Mouse (Mus musculus) bone marrow, adult 2 months (tissue): ENCODE results near the gene Maats1. TPM values are rescaled to one million over a fixed set of nuclear protein-coding genes. Genes with fewer than 3 reads are reported as not detected.

Experiments used
- H3K27ac ChIP-seq: fragments of 200-500 bp; 2 replicates; pipeline ENCODE4 v1.5.1; 2012; ENCODE audit warnings: low read depth, mild to moderate bottlenecking, control low read depth, inconsistent platforms, low read length; ENCODE audit not compliant: control insufficient read depth, poor library complexity, insufficient read depth
- H3K4me1 ChIP-seq: fragments of 200-500 bp; 2 replicates; pipeline ENCODE4 v1.6.1; 2011; ENCODE audit warnings: low read length; ENCODE audit not compliant: control insufficient read depth, insufficient read depth
- H3K4me3 ChIP-seq: fragments of 200-500 bp; replicated peaks from 2 replicates; pipeline ENCODE3; 2011; ENCODE audit warnings: mild to moderate bottlenecking, low read depth, low read length, control low read depth; ENCODE audit not compliant: control insufficient read depth
- CTCF ChIP-seq: fragments of 200-500 bp; IDR thresholded peaks from 2 replicates; pipeline ENCODE4 v1.5.1; 2011; ENCODE audit warnings: low read length, control low read depth; ENCODE audit not compliant: control insufficient read depth, insufficient read depth
- POLR2A ChIP-seq: fragments of 200-500 bp; IDR thresholded peaks from 2 replicates; pipeline ENCODE4 v1.6.1; 2011; ENCODE audit warnings: low read depth, mild to moderate bottlenecking, control low read depth, low read length, borderline replicate concordance; ENCODE audit not compliant: control insufficient read depth
- WGBS: fragments of 180-500 bp; shearing (Covaris S2); methylation state at CpG from one replicate; pipeline ENCODE4 v1.1.7; 2018; 5-methylcytosine and 5-hydroxymethylcytosine counted together
- polyA plus RNA-seq: library from polyadenylated mRNA; stranded (reverse); fragments of >200 nt; gene quantifications from 2 replicates; pipeline ENCODE4 v1.2.4, GENCODE M21; 2011; ENCODE audit warnings: low replicate concordance; ENCODE audit not compliant: missing spikeins, insufficient read depth, insufficient read length

Gene Maats1
- polyA plus RNA-seq, 1 experiment: not detected

DNA sequence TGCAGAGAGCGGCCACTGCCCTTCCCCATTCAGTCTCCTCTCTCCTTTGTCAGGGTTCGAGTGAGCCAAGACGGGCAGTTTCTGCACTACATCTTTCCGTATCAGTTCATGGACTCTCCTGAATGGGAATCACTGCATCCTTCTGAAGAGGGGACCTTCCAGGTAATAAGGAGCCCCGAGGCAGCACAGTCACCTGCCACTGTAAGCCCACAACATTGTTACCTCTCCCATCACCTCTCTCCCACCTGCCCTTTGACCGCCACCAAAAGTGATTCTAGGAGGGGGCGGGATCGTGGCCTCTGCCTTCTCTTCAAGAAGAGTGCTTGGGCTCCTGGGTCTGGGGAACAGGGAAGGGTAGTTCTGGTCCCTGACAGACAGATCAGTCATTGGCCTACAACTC, 27.5 kb upstream of the Maats1 start:
- WGBS: 86% methylated on average over 8 of the region's 8 CpGs
- H3K4me3 ChIP-seq: no peak overlapping the region
- TF ChIP-seq POLR2A: no peak
- TF ChIP-seq CTCF: no peak
- H3K4me1 ChIP-seq: peaks cover 1% of the 10 kb centered on the region; the same call in 1 of the 2 replicates
- no peak overlapping the region for H3K27ac ChIP-seq

GRCm38 (mm10) chr16:38369000-38369399, 27.1 kb upstream of the Maats1 start:
- TF ChIP-seq CTCF (no peak), POLR2A (no peak)
- no peak overlapping the region for H3K4me3 ChIP-seq
- WGBS: 81% methylated on average over 7 of the region's 7 CpGs
- H3K27ac ChIP-seq: no peak overlapping the region
- H3K4me1 ChIP-seq: peaks cover 1% of the 10 kb centered on the region; the same call in 1 of the 2 replicates

DNA sequence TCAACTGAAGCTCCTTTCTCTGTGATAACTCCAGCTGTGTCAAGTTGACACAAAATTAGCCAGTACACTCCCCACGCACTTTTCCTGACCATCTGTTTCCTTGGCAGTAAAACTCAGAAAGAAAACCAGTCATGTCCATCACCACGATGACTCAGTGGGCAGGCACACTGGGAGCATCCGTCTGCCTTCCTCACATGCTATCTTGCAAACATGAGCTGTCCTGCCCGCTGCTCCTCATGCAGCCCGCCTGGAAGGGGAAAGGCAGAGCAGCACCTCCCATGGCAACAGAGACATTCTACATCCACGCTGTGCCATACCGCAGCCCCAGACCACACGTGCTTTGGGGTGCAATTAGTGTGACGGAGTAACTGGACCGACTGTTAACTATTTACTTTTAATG, 26.4 kb upstream of the Maats1 start:
- H3K4me1 ChIP-seq: peaks cover 1% of the 10 kb centered on the region; the same call in 1 of the 2 replicates
- H3K27ac ChIP-seq: no peak overlapping the region
- WGBS: 45% methylated on average over 10 of the region's 10 CpGs
- no peak for TF ChIP-seq POLR2A
- H3K4me3 ChIP-seq: no peak overlapping the region

DNA sequence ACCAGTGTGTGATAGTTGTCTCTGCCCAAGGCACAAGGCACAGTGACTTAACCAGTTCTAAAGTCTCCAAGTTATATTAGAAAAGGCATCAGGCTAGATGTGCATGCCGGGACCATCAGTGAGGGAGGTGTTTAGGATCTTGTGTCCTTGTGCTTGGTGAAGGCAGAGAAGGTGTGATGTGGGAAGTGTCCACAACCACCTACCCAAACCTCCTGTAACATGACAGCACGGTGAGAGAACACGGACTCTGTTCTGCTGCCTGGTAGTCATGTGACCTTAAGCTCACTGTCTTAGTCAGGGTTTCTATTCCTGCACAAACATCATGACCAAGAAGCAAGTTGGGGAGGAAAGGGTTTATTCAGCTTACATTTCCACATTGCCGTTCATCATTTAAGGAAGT, 24.3 kb upstream of the Maats1 start:
- TF ChIP-seq POLR2A (no peak), CTCF (no peak)
- H3K4me1 ChIP-seq: peaks cover 1% of the 10 kb centered on the region; the same call in 1 of the 2 replicates
- 70% methylated on average over 4 of the region's 4 CpGs for WGBS
- H3K27ac ChIP-seq: no peak overlapping the region
- no peak overlapping the region for H3K4me3 ChIP-seq

DNA sequence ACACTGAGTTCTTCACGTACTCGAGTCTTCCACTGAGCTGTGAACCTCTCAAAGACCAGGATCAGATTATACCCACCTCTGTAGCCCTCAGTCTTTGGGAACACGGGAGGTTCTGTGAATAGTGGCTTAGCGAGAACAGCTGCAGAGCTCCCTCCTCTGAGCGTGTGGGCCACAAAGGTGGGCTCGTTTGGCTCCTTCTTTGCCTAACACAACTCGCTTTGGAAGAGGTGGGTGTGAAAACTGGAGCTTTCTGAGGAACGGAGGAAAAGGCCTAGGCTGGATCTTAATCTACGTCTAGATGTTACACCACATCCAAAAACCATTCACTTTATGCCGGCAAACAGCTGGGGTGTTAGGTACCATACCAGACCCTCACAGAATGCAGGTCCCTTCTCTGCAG, 23.4 kb upstream of the Maats1 start:
- 91% methylated on average over 10 of the region's 10 CpGs for WGBS
- peaks cover 1% of the 10 kb centered on the region; the same call in 1 of the 2 replicates for H3K4me1 ChIP-seq
- no peak overlapping the region for H3K4me3 ChIP-seq
- TF ChIP-seq POLR2A: no peak
- TF ChIP-seq CTCF: no peak
- H3K27ac ChIP-seq: no peak overlapping the region

- TF ChIP-seq CTCF: no peak
- Histone ChIP-seq H3K4me1 (0 out of 2 replicates have a peak, but pooled peaks cover 1% of the 10 kb centered on the region), H3K4me3 (no peak overlapping the region), H3K27ac (no peak overlapping the region)
- 71% methylated on average over 7 of the region's 7 CpGs for WGBS
Measured at GRCm38 (mm10) chr16:38363657-38364056, 21.7 kb upstream of the Maats1 start.

GRCm38 (mm10) chr16:38363256-38363595, 21.3 kb upstream of the Maats1 start:
- Histone ChIP-seq H3K27ac (no peak overlapping the region), H3K4me3 (no peak overlapping the region), H3K4me1 (no peaks in the 10 kb centered on the region)
- 57% methylated on average over 3 of the region's 3 CpGs for WGBS
- no peak for TF ChIP-seq POLR2A
- TF ChIP-seq CTCF: no peak

DNA sequence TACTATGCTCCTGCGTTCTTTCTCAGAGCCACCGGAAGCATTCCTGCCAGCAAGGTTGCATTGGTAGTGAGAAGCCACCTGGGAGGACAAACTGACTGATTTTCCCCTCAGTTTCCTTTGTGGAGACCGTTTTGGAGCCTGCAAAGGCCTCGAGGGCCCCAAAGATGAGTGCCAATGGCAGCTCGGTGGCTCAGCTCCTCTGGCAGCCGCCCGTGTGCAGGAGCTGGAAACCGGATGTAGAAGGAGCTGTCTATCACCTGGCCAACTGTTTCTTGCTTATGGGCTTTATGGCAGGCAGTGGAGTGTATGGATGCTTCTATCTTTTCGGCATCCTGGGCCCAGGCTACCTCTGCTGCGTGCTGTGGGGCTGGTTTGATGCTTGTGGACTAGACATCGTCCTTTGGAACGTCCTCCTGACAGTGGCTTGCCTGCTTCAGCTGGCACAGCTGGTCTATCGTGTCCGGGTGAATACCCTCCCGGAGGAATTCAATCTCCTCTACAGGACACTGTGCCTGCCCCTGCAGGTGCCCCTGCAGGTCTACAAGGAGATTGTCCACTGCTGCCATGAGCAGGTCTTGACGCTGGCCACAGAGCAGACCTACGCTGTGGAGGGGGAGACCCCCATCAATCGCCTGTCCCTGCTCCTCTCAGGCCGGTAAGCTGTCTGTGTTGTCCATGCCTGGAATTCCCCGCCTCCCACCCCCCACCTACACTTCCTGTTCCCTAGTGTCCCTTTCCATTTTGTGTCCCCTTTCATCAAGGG, 20.7 kb upstream of the Maats1 start:
- H3K4me3 ChIP-seq: no peak overlapping the region
- H3K27ac ChIP-seq: no peak overlapping the region
- WGBS: 84% methylated on average over 20 of the region's 20 CpGs
- H3K4me1 ChIP-seq: no peaks in the 10 kb centered on the region
- TF ChIP-seq POLR2A (no peak), CTCF (no peak)

- TF ChIP-seq CTCF (no peak), POLR2A (no peak)
- H3K27ac ChIP-seq: no peak within 1 kb of the TSS
- 71% methylated on average over 10 of the region's 10 CpGs for WGBS
- H3K4me1 ChIP-seq: no peaks in the 10 kb centered on the region
- H3K4me3 ChIP-seq: no peak within 1 kb of the TSS
Measured at GRCm38 (mm10) chr16:38361933-38362332, 20.0 kb upstream of the Maats1 start, which contains the start of gene Popdc2. Popdc2 (plus strand) TSS chr16:38362209.
